Mouse (Mus musculus): Measurements from ENCODE around the gene Tbc1d22a. TPM values are rescaled to one million over a fixed set of nuclear protein-coding genes. Genes with fewer than 3 reads are reported as not detected.

Tbc1d22a gene
- polyA plus RNA-seq, 1 experiment from 2014 or later, result 6.2 TPM

GRCm38 (mm10) chr15:86333176-86333575 lies 118.9 kb downstream of the Tbc1d22a start:
- WGBS, result 90% methylated on average over 4 of the region's 4 CpGs
- no peak for DNase-seq (ENCODE audit: low spot score)
- ATAC-seq (replicated peaks; ENCODE audit: insufficient number of reproducible peaks, low FRiP score, low TSS enrichment, low read depth), result no peak

GRCm38 (mm10) chr15:86333606-86334005 lies 119.3 kb downstream of the Tbc1d22a start:
- Histone ChIP-seq H3K27ac (replicated peaks; ENCODE audit: low read depth, low read length) (no peak overlapping the region), H3K4me1 (ENCODE audit: control insufficient read depth, insufficient read depth, low read length) (no peaks in the 10 kb centered on the region), H3K9me3 (replicated peaks; ENCODE audit: control insufficient read depth, low read length) (no peaks in the 10 kb centered on the region), H3K4me3 (ENCODE audit: low read depth, low read length) (no peak overlapping the region), H3K27me3 (ENCODE audit: control insufficient read depth, insufficient read depth, low read length) (no peaks in the 10 kb centered on the region), H3K9ac (replicated peaks; ENCODE audit: low read length) (no peak overlapping the region), H3K4me2 (ENCODE audit: low read depth, low read length) (no peak overlapping the region), H3K36me3 (replicated peaks; ENCODE audit: control insufficient read depth, insufficient read depth, low read depth, low read length) (no peaks in the 10 kb centered on the region)
- 83% methylated on average over 2 of the region's 2 CpGs for WGBS
- ATAC-seq (replicated peaks; ENCODE audit: insufficient number of reproducible peaks, low FRiP score, low TSS enrichment, low read depth) (no peak), DNase-seq (ENCODE audit: low spot score) (no peak)

More at GRCm38 (mm10) chr15:86333176-86333575, 118.9 kb downstream of the Tbc1d22a start:
- Histone ChIP-seq H3K9me3 (replicated peaks; ENCODE audit: control insufficient read depth, low read length) (no peaks in the 10 kb centered on the region), H3K9ac (replicated peaks; ENCODE audit: low read length) (no peak overlapping the region), H3K4me2 (ENCODE audit: low read depth, low read length) (no peak overlapping the region), H3K36me3 (replicated peaks; ENCODE audit: control insufficient read depth, insufficient read depth, low read depth, low read length) (no peaks in the 10 kb centered on the region), H3K4me1 (ENCODE audit: control insufficient read depth, insufficient read depth, low read length) (no peaks in the 10 kb centered on the region), H3K27me3 (ENCODE audit: control insufficient read depth, insufficient read depth, low read length) (no peaks in the 10 kb centered on the region), H3K27ac (replicated peaks; ENCODE audit: low read depth, low read length) (no peak overlapping the region), H3K4me3 (ENCODE audit: low read depth, low read length) (no peak overlapping the region)

- Histone ChIP-seq H3K9me3 (replicated peaks; ENCODE audit: control insufficient read depth, low read length) (no peaks in the 10 kb centered on the region), H3K4me1 (ENCODE audit: control insufficient read depth, insufficient read depth, low read length) (no peaks in the 10 kb centered on the region), H3K27ac (replicated peaks; ENCODE audit: low read depth, low read length) (no peak overlapping the region), H3K9ac (replicated peaks; ENCODE audit: low read length) (no peak overlapping the region), H3K36me3 (replicated peaks; ENCODE audit: control insufficient read depth, insufficient read depth, low read depth, low read length) (no peaks in the 10 kb centered on the region), H3K4me2 (ENCODE audit: low read depth, low read length) (no peak overlapping the region), H3K27me3 (ENCODE audit: control insufficient read depth, insufficient read depth, low read length) (no peaks in the 10 kb centered on the region), H3K4me3 (ENCODE audit: low read depth, low read length) (no peak overlapping the region)
- DNase-seq (ENCODE audit: low spot score), result no peak
- ATAC-seq (replicated peaks; ENCODE audit: insufficient number of reproducible peaks, low FRiP score, low TSS enrichment, low read depth), result no peak
- over 99% methylated on average over 4 of the region's 4 CpGs for WGBS
These were observed 120.0 kb downstream of the Tbc1d22a start for GRCm38 (mm10) chr15:86334276-86334675.

GRCm38 (mm10) chr15:86334745-86335144 lies 120.5 kb downstream of the Tbc1d22a start:
- H3K4me3 ChIP-seq (ENCODE audit: low read depth, low read length), result no peak overlapping the region
- WGBS, result 90% methylated on average over 9 of the region's 9 CpGs
- H3K4me1 ChIP-seq (ENCODE audit: control insufficient read depth, insufficient read depth, low read length), result no peaks in the 10 kb centered on the region
- H3K9me3 ChIP-seq (replicated peaks; ENCODE audit: control insufficient read depth, low read length), result no peaks in the 10 kb centered on the region
- H3K36me3 ChIP-seq (replicated peaks; ENCODE audit: control insufficient read depth, insufficient read depth, low read depth, low read length), result no peaks in the 10 kb centered on the region
- H3K27ac ChIP-seq (replicated peaks; ENCODE audit: low read depth, low read length), result no peak overlapping the region
- no peak overlapping the region for H3K9ac ChIP-seq (replicated peaks; ENCODE audit: low read length)
- no peaks in the 10 kb centered on the region for H3K27me3 ChIP-seq (ENCODE audit: control insufficient read depth, insufficient read depth, low read length)
- ATAC-seq (replicated peaks; ENCODE audit: insufficient number of reproducible peaks, low FRiP score, low TSS enrichment, low read depth) (no peak), DNase-seq (ENCODE audit: low spot score) (no peak)
- H3K4me2 ChIP-seq (ENCODE audit: low read depth, low read length), result no peak overlapping the region

- Histone ChIP-seq H3K9me3 (replicated peaks; ENCODE audit: control insufficient read depth, low read length) (no peaks in the 10 kb centered on the region), H3K4me2 (ENCODE audit: low read depth, low read length) (no peak overlapping the region), H3K36me3 (replicated peaks; ENCODE audit: control insufficient read depth, insufficient read depth, low read depth, low read length) (no peaks in the 10 kb centered on the region), H3K27me3 (ENCODE audit: control insufficient read depth, insufficient read depth, low read length) (no peaks in the 10 kb centered on the region), H3K4me1 (ENCODE audit: control insufficient read depth, insufficient read depth, low read length) (no peaks in the 10 kb centered on the region), H3K4me3 (ENCODE audit: low read depth, low read length) (no peak overlapping the region), H3K27ac (replicated peaks; ENCODE audit: low read depth, low read length) (no peak overlapping the region), H3K9ac (replicated peaks; ENCODE audit: low read length) (no peak overlapping the region)
- WGBS, result 83% methylated on average over 1 of the region's 1 CpGs
- DNase-seq (ENCODE audit: low spot score) (no peak), ATAC-seq (replicated peaks; ENCODE audit: insufficient number of reproducible peaks, low FRiP score, low TSS enrichment, low read depth) (no peak)
These were observed 121.5 kb downstream of the Tbc1d22a start for GRCm38 (mm10) chr15:86335781-86336180.

GRCm38 (mm10) chr15:86337726-86338125 lies 123.5 kb downstream of the Tbc1d22a start:
- no peak overlapping the region for H3K9ac ChIP-seq (replicated peaks; ENCODE audit: low read length)
- no peaks in the 10 kb centered on the region for H3K9me3 ChIP-seq (replicated peaks; ENCODE audit: control insufficient read depth, low read length)
- H3K27ac ChIP-seq (replicated peaks; ENCODE audit: low read depth, low read length), result no peak overlapping the region
- H3K36me3 ChIP-seq (replicated peaks; ENCODE audit: control insufficient read depth, insufficient read depth, low read depth, low read length), result no peaks in the 10 kb centered on the region
- ATAC-seq (replicated peaks; ENCODE audit: insufficient number of reproducible peaks, low FRiP score, low TSS enrichment, low read depth), result no peak
- no peaks in the 10 kb centered on the region for H3K4me1 ChIP-seq (ENCODE audit: control insufficient read depth, insufficient read depth, low read length)
- 82% methylated on average over 10 of the region's 10 CpGs for WGBS
- H3K4me3 ChIP-seq (ENCODE audit: low read depth, low read length), result no peak overlapping the region
- DNase-seq (ENCODE audit: low spot score), result no peak
- H3K27me3 ChIP-seq (ENCODE audit: control insufficient read depth, insufficient read depth, low read length), result no peaks in the 10 kb centered on the region
- H3K4me2 ChIP-seq (ENCODE audit: low read depth, low read length), result no peak overlapping the region

- H3K9me3 ChIP-seq (replicated peaks; ENCODE audit: control insufficient read depth, low read length), result no peaks in the 10 kb centered on the region
- ATAC-seq (replicated peaks; ENCODE audit: insufficient number of reproducible peaks, low FRiP score, low TSS enrichment, low read depth), result no peak
- H3K36me3 ChIP-seq (replicated peaks; ENCODE audit: control insufficient read depth, insufficient read depth, low read depth, low read length), result no peaks in the 10 kb centered on the region
- no peak overlapping the region for H3K4me2 ChIP-seq (ENCODE audit: low read depth, low read length)
- H3K27ac ChIP-seq (replicated peaks; ENCODE audit: low read depth, low read length), result no peak overlapping the region
- no peak overlapping the region for H3K4me3 ChIP-seq (ENCODE audit: low read depth, low read length)
- WGBS, result 91% methylated on average over 2 of the region's 2 CpGs
- no peaks in the 10 kb centered on the region for H3K27me3 ChIP-seq (ENCODE audit: control insufficient read depth, insufficient read depth, low read length)
- no peak for DNase-seq (ENCODE audit: low spot score)
- H3K4me1 ChIP-seq (ENCODE audit: control insufficient read depth, insufficient read depth, low read length), result no peaks in the 10 kb centered on the region
- no peak overlapping the region for H3K9ac ChIP-seq (replicated peaks; ENCODE audit: low read length)
These were observed 125.5 kb downstream of the Tbc1d22a start for GRCm38 (mm10) chr15:86339736-86340135.

GRCm38 (mm10) chr15:86340766-86341165 lies 126.5 kb downstream of the Tbc1d22a start:
- ATAC-seq (replicated peaks; ENCODE audit: insufficient number of reproducible peaks, low FRiP score, low TSS enrichment, low read depth), result no peak
- no peak for DNase-seq (ENCODE audit: low spot score)
- H3K9ac ChIP-seq (replicated peaks; ENCODE audit: low read length), result no peak overlapping the region

More at GRCm38 (mm10) chr15:86340766-86341165, 126.5 kb downstream of the Tbc1d22a start:
- no peaks in the 10 kb centered on the region for H3K36me3 ChIP-seq (replicated peaks; ENCODE audit: control insufficient read depth, insufficient read depth, low read depth, low read length)
- WGBS, result 74% methylated on average over 6 of the region's 6 CpGs
- no peak overlapping the region for H3K4me3 ChIP-seq (ENCODE audit: low read depth, low read length)
- H3K4me2 ChIP-seq (ENCODE audit: low read depth, low read length), result no peak overlapping the region
- no peaks in the 10 kb centered on the region for H3K27me3 ChIP-seq (ENCODE audit: control insufficient read depth, insufficient read depth, low read length)
- H3K27ac ChIP-seq (replicated peaks; ENCODE audit: low read depth, low read length), result no peak overlapping the region
- H3K9me3 ChIP-seq (replicated peaks; ENCODE audit: control insufficient read depth, low read length), result no peaks in the 10 kb centered on the region
- H3K4me1 ChIP-seq (ENCODE audit: control insufficient read depth, insufficient read depth, low read length), result no peaks in the 10 kb centered on the region
